Mouse (Mus musculus) colon, adult 2 months (tissue): ENCODE data around the gene Syt12. TPM values are rescaled to one million over a fixed set of nuclear protein-coding genes. Genes with fewer than 3 reads are reported as not detected.

Source experiments
- polyA plus RNA-seq: library from polyadenylated mRNA; depleted of rRNA; stranded (reverse); fragments of >200 nt; gene quantifications from 2 replicates; pipeline ENCODE4 v1.2.3, GENCODE M21; 2012; rRNA removed

The Syt12 gene
- polyA plus RNA-seq: 2.0 and 4.4 TPM in 2 replicates

DNA sequence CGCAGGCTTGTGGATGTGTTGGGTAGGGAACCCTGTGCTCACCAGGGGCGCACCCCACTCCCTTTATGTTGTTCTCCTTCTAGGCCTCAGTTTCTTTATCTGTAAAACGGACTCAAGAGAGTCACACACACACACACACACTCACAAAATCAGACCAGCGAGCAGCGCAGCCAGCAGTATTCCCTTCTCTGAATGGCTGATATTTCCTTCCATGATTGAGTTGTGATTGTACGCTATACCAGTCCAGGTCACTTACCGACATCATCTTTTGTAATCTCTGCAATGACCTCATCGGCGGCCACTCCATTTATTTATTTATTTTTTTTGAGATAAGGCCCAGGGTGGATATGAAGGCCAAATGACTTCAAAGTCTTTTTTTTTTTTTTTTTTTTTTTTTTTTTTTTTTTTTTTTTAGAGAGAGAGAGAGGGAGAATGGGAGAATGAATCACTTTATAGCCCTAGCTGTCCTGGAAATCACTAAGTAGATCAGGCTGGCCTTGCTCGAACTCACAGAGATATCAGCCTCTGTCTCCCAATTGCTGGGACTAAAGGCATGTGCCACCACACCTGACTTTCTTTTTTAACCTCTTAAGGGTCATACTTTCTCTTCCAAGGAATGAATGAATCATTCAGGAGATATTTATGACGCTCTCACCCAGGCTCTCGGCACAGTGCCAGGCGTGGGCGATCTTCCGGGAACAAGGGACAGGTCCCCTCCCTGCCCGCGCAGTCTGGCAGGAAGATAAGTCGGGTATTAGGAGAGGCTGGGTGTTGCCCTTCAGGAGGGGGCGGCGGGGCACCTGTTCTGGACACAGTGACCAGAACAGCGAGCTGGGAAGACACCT lies at the start of gene Syt12:
Gene Syt12 (minus strand): TSS at position 103 of the 845 bp plus-strand sequence.

DNA sequence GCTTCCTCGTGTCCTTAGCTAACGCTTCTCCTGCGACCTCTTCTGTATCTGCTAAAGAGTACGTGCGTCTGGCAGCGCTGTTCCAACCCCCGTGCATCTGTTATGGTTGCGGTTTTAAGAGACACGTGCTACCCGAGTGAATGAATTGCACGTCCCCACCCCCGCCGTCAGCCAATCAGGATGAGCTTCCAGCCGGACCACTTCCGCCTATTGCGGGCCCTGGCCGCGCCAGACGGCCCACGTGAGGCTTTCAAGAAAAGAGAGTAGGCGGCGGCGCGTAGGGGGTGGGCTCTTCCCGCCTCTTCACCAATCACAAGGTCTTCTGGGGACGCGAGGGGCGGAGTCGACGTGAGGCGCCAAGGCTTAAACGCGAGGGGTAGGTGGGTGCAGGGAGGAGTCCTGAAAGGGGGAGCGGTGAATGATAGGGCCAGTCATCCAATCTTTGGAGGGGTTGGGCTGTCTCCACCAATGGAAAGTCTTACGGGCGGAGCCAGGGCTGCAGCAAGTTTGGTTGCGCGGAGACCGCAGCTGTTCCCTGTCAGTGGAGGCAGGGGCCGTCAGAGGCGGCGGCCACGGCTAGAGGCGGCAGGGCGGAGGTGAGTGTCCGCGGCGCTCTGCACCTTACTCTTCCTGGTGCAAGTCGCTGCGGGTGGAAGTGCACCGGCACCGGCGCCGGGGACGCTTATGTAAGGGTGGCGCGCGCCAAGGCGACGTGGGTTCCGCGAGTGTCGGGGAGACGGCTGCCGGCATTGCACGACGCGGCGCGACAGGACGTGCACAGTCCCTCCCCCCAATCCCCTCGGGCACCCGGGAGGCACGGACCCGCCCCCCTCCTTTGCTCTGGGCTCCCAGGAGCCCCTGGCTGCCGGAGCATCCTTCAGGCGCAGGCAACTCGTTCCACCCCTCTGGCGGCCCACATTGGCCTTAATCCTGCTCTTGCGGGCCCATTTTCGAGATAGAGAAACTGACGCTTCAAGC lies 33.0 kb upstream of the Syt12 start, which contains the start of gene Pcx:
Gene Pcx (plus strand): TSS at position 487 of the 978 bp plus-strand sequence.

DNA sequence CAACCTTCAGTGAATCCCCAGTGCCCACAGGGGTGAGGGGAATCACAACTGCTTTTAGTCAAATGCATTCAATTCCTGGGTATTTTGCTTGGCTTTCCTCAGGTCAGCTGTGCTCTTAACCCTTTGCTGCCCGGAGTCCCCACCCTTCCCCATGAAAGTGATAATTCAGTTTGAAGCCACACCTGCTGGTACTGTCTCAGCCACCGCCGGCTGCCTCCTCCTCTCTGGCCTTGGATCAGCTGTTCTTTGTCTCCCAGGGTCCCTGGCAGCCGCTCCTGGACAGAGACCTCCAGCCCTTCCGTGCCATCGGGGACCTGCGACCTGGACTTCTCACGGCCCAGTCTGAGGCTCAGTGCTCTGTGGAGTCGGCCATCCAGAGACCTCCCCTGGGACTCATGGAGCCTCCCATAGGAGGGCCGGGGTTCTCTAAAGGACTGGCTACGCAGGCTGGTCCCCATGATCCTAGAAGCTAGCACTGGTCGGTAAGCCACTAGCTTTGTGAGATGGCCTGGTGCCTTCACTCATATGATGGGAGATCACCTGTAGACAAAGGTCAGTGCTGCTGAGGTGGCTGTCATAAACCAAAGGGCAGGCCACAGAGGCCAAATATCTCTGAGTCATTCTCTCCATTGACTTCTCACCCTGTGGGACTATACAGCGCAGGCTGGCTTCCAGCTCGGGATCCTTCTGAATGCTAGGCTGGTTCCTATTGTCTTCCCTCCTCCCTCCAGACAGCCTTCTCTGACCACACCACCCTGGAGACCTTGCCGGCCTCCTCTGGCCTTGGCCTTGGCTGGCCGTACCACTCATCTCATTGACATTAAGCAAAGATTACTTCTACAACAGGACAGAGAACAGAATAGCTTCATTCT lies 21.1 kb upstream of the Syt12 start, which contains the start of gene 2010003K11Rik:
Gene 2010003K11Rik (minus strand): TSS at position 522 of the 872 bp plus-strand sequence.

DNA sequence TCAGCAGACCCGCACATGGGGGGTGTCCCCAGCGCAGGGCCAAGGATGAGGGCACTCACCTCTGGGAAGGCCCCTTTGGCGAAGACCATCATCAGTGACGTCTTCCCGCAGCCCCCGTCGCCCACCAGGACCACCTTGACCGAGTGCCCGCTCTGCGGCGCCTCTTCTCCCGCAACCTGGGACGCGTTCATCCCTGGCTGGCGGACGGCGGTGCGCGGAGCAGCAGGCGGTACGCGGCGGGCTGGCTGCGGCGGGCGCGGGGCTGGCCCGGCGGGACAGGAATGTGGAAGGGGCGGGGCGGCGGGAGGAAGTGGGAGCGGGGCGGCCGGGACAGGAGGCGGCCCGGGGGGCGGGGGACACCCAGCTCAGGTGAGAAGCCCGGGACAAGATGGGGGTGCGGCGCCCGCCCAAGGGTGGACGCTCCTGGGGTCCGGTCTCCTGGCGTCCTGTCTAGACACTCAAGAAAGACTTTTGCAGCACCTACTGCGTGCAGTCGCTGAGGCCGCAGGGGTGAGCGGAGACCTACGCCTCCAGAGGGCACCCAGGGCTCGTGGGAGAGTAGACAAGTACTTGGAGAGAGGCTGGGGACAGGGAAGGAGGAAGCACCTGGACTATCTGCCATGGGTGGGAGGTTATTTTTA lies 38.0 kb downstream of the Syt12 start, which contains the start of gene Rhod:
Gene Rhod (minus strand): TSS at position 272 of the 641 bp plus-strand sequence.

DNA sequence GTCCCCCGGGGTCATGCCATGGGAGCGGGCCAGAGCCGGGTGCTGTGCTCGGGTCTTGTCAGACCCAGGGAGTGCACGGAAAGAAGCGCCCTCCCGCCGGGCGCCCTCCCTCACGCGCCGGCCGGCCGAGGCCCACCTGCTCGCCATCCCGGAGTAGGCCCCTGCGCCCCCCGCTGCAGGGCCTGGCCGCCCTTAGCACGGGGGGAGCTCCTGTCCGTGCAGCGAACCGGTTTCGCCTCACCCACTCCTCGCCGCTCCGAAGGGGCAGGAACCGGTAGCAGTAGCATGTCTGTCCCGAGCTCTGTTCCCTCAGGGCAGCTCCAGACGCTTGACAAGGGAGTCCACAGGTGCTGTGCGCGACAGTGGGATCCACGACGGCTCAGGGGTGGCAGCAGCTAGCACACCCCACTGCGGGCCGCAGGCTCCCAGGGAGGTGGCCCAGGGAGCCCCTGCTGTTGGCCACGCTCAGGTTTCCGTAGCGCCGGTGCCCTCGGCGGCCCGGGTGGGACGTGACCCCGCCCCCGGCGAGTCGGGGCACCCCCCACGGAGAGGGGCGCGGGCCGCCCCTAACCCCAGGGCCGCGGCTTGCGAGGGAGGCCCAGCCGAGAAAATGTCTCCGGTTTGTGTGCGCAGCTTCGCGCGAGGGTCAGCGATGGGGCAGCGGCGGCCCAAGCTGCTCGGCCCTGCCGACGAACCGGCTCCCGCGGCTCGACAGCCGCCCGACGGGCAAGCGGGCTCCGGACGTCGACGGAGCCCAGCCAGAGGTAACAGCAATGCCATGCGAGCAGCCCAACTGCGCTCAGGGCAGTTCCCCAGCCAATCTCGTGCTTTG lies 79.2 kb downstream of the Syt12 start, which contains the start of gene Kdm2a:
Gene Kdm2a (minus strand): TSS at position 488 of the 832 bp plus-strand sequence.

Other genes with a start within 250 kb of the Syt12 start
- gene Pold4, start 245.5 kb downstream of the Syt12 start, polyA plus RNA-seq: 86.7 and 104 TPM in 2 replicates
- 188 and 216 TPM in 2 replicates for gene Ssh3, start 208.3 kb downstream of the Syt12 start, polyA plus RNA-seq
- 4.3 and 7.3 TPM in 2 replicates for gene Ankrd13d, start 194.3 kb downstream of the Syt12 start, polyA plus RNA-seq
- 120 and 123 TPM in 2 replicates for gene Grk2, start 171.2 kb downstream of the Syt12 start, polyA plus RNA-seq
- 57.0 and 63.9 TPM in 2 replicates for gene Kdm2a, start 79.2 kb downstream of the Syt12 start, polyA plus RNA-seq
- 23.4 and 23.7 TPM in 2 replicates for gene Rhod, start 38.0 kb downstream of the Syt12 start, polyA plus RNA-seq
- 20.7 and 26.0 TPM in 2 replicates for gene 2010003K11Rik, start 21.1 kb upstream of the Syt12 start, polyA plus RNA-seq
- 46.6 and 53.4 TPM in 2 replicates for gene Pcx, start 33.0 kb upstream of the Syt12 start, polyA plus RNA-seq
- 61.8 and 65.1 TPM in 2 replicates for gene Lrfn4, start 138.2 kb upstream of the Syt12 start, polyA plus RNA-seq
- gene Rce1, start 148.2 kb upstream of the Syt12 start, polyA plus RNA-seq: 106 and 166 TPM in 2 replicates
- gene Gm960, start 221.2 kb upstream of the Syt12 start, polyA plus RNA-seq: 0.09 and 0.10 TPM in 2 replicates
- gene Sptbn2, start 233.7 kb upstream of the Syt12 start, polyA plus RNA-seq: 2.8 and 3.0 TPM in 2 replicates